Mouse (Mus musculus) ES-E14 (cell line): ENCODE data around the gene Tubgcp4.

Experiments used
- MAFK ChIP-seq: IDR thresholded peaks from 2 replicates; pipeline ENCODE4 v1.6.1; 2014; ENCODE audit warnings: mild to moderate bottlenecking, low read depth, low read length, inconsistent platforms; ENCODE audit not compliant: insufficient read depth
- ZC3H11A ChIP-seq: IDR thresholded peaks from 2 replicates; pipeline ENCODE4 v1.6.1; 2012; ENCODE audit warnings: low read depth, mild to moderate bottlenecking, inconsistent platforms, low read length, borderline replicate concordance
- ZNF384 ChIP-seq: IDR thresholded peaks from 2 replicates; pipeline ENCODE4 v1.6.1; 2012; ENCODE audit warnings: low read depth, low read length, inconsistent platforms

DNA sequence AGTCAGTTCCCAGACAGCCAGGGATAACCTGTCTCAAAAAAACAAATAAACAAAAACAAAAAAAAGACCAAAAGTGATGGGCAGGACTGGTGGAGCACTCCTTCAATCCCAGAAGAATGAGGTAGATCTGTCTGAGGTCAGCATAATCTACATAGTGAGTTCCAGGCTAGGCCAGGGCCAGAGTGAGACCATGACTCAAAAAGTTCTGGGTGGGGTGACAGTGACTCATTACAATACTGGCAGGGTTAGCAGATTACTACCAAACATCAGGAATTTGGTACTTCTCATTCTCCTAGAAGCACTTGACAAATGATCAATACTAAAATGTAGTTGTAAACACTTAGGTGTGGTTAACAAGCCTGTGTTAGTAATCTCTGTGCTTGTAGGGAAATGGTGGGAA is 49.5 kb downstream of the Tubgcp4 start:
- TF ChIP-seq ZNF384 (no peak), ZC3H11A (no peak), MAFK (no peak)
